Mouse (Mus musculus): ENCODE data around the gene Wdr26. TPM values are rescaled to one million over a fixed set of nuclear protein-coding genes. Genes with fewer than 3 reads are reported as not detected.

The Wdr26 gene
- polyA plus RNA-seq, 1 experiment from 2014 or later: 22.7 TPM

- peaks cover 32% of the 10 kb centered on the region for H3K4me1 ChIP-seq (ENCODE audit: control insufficient read depth, insufficient read depth, low read length)
- peak overlapping the region; percentile 86 for H3K4me2 ChIP-seq (ENCODE audit: low read depth, low read length)
- peak; percentile 80 for ATAC-seq (replicated peaks; ENCODE audit: extremely low read depth, insufficient read depth, low FRiP score)
- H3K27me3 ChIP-seq (ENCODE audit: control insufficient read depth, insufficient read depth, low read length): no peaks in the 10 kb centered on the region
- WGBS: 13% methylated on average over 36 of the region's 36 CpGs
- H3K27ac ChIP-seq (ENCODE audit: low read length): peak overlapping the region; percentile 74
- no peaks in the 10 kb centered on the region for H3K36me3 ChIP-seq (ENCODE audit: control insufficient read depth, insufficient read depth)
- no peaks in the 10 kb centered on the region for H3K9me3 ChIP-seq (replicated peaks; ENCODE audit: control insufficient read depth, low read length)
- peak overlapping the region; percentile 76 for H3K9ac ChIP-seq (ENCODE audit: low read length)
- peak overlapping the region; percentile 56 for H3K4me3 ChIP-seq (ENCODE audit: low read length)
Measured at GRCm38 (mm10) chr1:181256689-181257584, 45.1 kb upstream of the Wdr26 start.

- no peaks in the 10 kb centered on the region for H3K27me3 ChIP-seq (ENCODE audit: control insufficient read depth, insufficient read depth, low read length)
- ATAC-seq (replicated peaks; ENCODE audit: extremely low read depth, insufficient read depth, low FRiP score): peak; percentile 46
- no peaks in the 10 kb centered on the region for H3K36me3 ChIP-seq (ENCODE audit: control insufficient read depth, insufficient read depth)
- 2% methylated on average over 20 of the region's 20 CpGs for WGBS
- peak overlapping the region; percentile 76 for H3K9ac ChIP-seq (ENCODE audit: low read length)
- peak overlapping the region; percentile 56 for H3K4me3 ChIP-seq (ENCODE audit: low read length)
- H3K9me3 ChIP-seq (replicated peaks; ENCODE audit: control insufficient read depth, low read length): no peaks in the 10 kb centered on the region
- H3K27ac ChIP-seq (ENCODE audit: low read length): peak overlapping the region; percentile 74
- peaks cover 32% of the 10 kb centered on the region for H3K4me1 ChIP-seq (ENCODE audit: control insufficient read depth, insufficient read depth, low read length)
- peak overlapping the region; percentile 86 for H3K4me2 ChIP-seq (ENCODE audit: low read depth, low read length)
Measured at GRCm38 (mm10) chr1:181255891-181256688, 44.3 kb upstream of the Wdr26 start.

DNA sequence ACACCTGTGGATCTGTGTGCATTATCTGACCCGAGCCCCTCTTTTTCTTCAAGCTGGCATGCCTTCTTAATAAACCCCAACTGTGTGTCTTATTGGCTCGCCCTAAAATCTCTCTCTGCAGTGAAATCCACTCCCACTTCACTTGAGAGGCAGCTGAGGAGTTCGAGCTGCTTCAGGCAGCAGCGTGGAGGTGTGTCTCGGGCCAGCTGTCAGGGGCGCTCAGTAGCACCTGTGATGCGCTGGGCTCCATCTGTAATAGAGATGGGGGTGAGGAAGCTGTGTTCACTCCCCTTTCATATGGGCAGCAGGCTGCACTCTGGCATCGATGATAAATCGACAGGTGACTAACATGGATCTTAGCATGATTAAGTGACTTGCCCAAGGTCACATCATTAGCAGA, 43.6 kb upstream of the Wdr26 start:
- Histone ChIP-seq H3K27me3 (ENCODE audit: control insufficient read depth, insufficient read depth, low read length) (no peaks in the 10 kb centered on the region), H3K9ac (ENCODE audit: low read length) (peak overlapping the region; percentile 76), H3K27ac (ENCODE audit: low read length) (0 out of 2 replicates have a peak overlapping the region, but pooled peaks have one; percentile 74), H3K9me3 (replicated peaks; ENCODE audit: control insufficient read depth, low read length) (no peaks in the 10 kb centered on the region), H3K4me1 (ENCODE audit: control insufficient read depth, insufficient read depth, low read length) (peaks cover 27% of the 10 kb centered on the region), H3K36me3 (ENCODE audit: control insufficient read depth, insufficient read depth) (no peaks in the 10 kb centered on the region), H3K4me2 (ENCODE audit: low read depth, low read length) (peak overlapping the region; percentile 86), H3K4me3 (ENCODE audit: low read length) (peak overlapping the region; percentile 56; the same call in 1 of the 2 replicates)
- no peak for ATAC-seq (replicated peaks; ENCODE audit: extremely low read depth, insufficient read depth, low FRiP score)
- 52% methylated on average over 9 of the region's 9 CpGs for WGBS

DNA sequence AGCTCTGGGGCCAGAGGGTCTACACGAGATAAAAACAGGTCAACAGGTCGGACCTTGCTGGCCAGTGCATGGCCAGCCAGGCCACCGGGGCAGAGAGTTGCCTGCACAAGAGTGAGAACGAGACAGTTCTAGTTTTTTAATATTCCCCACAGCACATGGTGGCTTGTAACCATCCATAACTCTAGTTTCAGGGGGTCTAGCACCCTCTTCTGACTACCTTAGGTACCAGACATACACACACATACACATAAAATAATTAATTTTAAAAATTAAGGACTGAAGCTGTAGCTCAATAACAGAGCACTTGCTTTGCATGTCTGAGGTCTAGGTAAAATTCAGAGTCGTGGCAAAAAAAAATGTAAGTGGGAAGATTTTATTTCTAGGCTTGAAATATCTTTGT, 39.8 kb upstream of the Wdr26 start:
- no peak for ATAC-seq (replicated peaks; ENCODE audit: extremely low read depth, insufficient read depth, low FRiP score)
- Histone ChIP-seq H3K4me2 (ENCODE audit: low read depth, low read length) (no peak overlapping the region), H3K9me3 (replicated peaks; ENCODE audit: control insufficient read depth, low read length) (no peaks in the 10 kb centered on the region), H3K4me3 (ENCODE audit: low read length) (no peak overlapping the region), H3K27ac (ENCODE audit: low read length) (no peak overlapping the region), H3K27me3 (ENCODE audit: control insufficient read depth, insufficient read depth, low read length) (no peaks in the 10 kb centered on the region), H3K4me1 (ENCODE audit: control insufficient read depth, insufficient read depth, low read length) (peaks cover 16% of the 10 kb centered on the region), H3K9ac (ENCODE audit: low read length) (no peak overlapping the region), H3K36me3 (ENCODE audit: control insufficient read depth, insufficient read depth) (no peaks in the 10 kb centered on the region)
- WGBS: 65% methylated on average over 5 of the region's 5 CpGs

DNA sequence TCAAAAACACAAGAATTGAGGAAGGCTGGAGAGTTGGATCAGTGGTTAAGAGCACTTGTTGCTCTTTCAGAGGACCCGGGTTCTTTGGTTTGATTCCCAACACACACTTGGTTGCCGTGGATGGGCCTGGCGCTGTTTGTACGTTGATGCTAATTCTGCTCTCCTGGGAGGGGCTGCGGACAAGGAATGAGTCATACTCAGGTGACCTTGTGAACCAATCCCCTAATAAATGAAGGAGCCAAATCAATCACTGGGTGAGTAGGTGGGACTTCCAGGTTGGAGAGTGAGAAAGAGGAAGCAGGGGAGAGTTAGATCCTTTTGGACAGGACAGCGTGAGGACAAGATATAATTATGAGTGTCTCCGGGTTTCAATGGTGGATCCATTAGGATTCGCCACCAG, 39.2 kb upstream of the Wdr26 start:
- Histone ChIP-seq H3K9ac (ENCODE audit: low read length) (no peak overlapping the region), H3K27ac (ENCODE audit: low read length) (no peak overlapping the region), H3K9me3 (replicated peaks; ENCODE audit: control insufficient read depth, low read length) (no peaks in the 10 kb centered on the region), H3K27me3 (ENCODE audit: control insufficient read depth, insufficient read depth, low read length) (no peaks in the 10 kb centered on the region), H3K4me3 (ENCODE audit: low read length) (no peak overlapping the region), H3K36me3 (ENCODE audit: control insufficient read depth, insufficient read depth) (no peaks in the 10 kb centered on the region), H3K4me2 (ENCODE audit: low read depth, low read length) (no peak overlapping the region), H3K4me1 (ENCODE audit: control insufficient read depth, insufficient read depth, low read length) (peaks cover 19% of the 10 kb centered on the region)
- WGBS: 91% methylated on average over 8 of the region's 8 CpGs
- ATAC-seq (replicated peaks; ENCODE audit: extremely low read depth, insufficient read depth, low FRiP score): no peak

DNA sequence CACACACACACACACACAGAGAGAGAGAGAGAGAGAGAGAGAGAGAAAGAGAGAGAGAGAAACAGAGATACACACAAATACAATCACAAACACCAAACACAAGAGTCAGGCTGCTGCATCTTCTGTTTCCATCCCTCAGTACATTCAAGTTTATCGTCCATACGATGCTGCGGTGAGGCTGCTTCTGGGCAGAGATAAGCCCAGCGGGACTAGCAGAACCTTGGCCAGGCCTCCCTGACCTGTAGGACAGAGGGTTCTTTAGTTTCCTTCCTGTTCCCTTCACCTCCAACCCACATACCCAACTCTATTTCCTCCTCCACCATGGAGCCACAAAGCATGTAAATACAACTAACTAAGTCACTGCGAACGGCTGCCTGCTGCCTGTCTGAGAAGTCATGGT, 37.7 kb upstream of the Wdr26 start:
- 65% methylated on average over 6 of the region's 6 CpGs for WGBS
- Histone ChIP-seq H3K4me3 (ENCODE audit: low read length) (no peak overlapping the region), H3K9ac (ENCODE audit: low read length) (no peak overlapping the region), H3K36me3 (ENCODE audit: control insufficient read depth, insufficient read depth) (no peaks in the 10 kb centered on the region), H3K27me3 (ENCODE audit: control insufficient read depth, insufficient read depth, low read length) (no peaks in the 10 kb centered on the region), H3K4me2 (ENCODE audit: low read depth, low read length) (no peak overlapping the region), H3K9me3 (replicated peaks; ENCODE audit: control insufficient read depth, low read length) (no peaks in the 10 kb centered on the region), H3K4me1 (ENCODE audit: control insufficient read depth, insufficient read depth, low read length) (peaks cover 13% of the 10 kb centered on the region), H3K27ac (ENCODE audit: low read length) (no peak overlapping the region)
- ATAC-seq (replicated peaks; ENCODE audit: extremely low read depth, insufficient read depth, low FRiP score): no peak

- ATAC-seq (replicated peaks; ENCODE audit: extremely low read depth, insufficient read depth, low FRiP score): no peak
- Histone ChIP-seq H3K4me2 (ENCODE audit: low read depth, low read length) (no peak overlapping the region), H3K9ac (ENCODE audit: low read length) (no peak overlapping the region), H3K36me3 (ENCODE audit: control insufficient read depth, insufficient read depth) (no peaks in the 10 kb centered on the region), H3K27me3 (ENCODE audit: control insufficient read depth, insufficient read depth, low read length) (no peaks in the 10 kb centered on the region), H3K27ac (ENCODE audit: low read length) (no peak overlapping the region), H3K4me1 (ENCODE audit: control insufficient read depth, insufficient read depth, low read length) (peaks cover 10% of the 10 kb centered on the region), H3K4me3 (ENCODE audit: low read length) (no peak overlapping the region), H3K9me3 (replicated peaks; ENCODE audit: control insufficient read depth, low read length) (no peaks in the 10 kb centered on the region)
- 37% methylated on average over 3 of the region's 3 CpGs for WGBS
Measured at GRCm38 (mm10) chr1:181247175-181247574, 35.4 kb upstream of the Wdr26 start.

- H3K27me3 ChIP-seq (ENCODE audit: control insufficient read depth, insufficient read depth, low read length): no peaks in the 10 kb centered on the region
- H3K36me3 ChIP-seq (ENCODE audit: control insufficient read depth, insufficient read depth): no peaks in the 10 kb centered on the region
- H3K9me3 ChIP-seq (replicated peaks; ENCODE audit: control insufficient read depth, low read length): no peaks in the 10 kb centered on the region
- no peak overlapping the region for H3K9ac ChIP-seq (ENCODE audit: low read length)
- H3K4me2 ChIP-seq (ENCODE audit: low read depth, low read length): no peak overlapping the region
- no peak for ATAC-seq (replicated peaks; ENCODE audit: extremely low read depth, insufficient read depth, low FRiP score)
- H3K4me3 ChIP-seq (ENCODE audit: low read length): no peak overlapping the region
- no peak overlapping the region; the same call in 1 of the 2 replicates for H3K27ac ChIP-seq (ENCODE audit: low read length)
- WGBS: 22% methylated on average over 7 of the region's 7 CpGs
- peaks cover 7% of the 10 kb centered on the region for H3K4me1 ChIP-seq (ENCODE audit: control insufficient read depth, insufficient read depth, low read length)
Measured at GRCm38 (mm10) chr1:181246487-181247138, 34.8 kb upstream of the Wdr26 start.

Data from heart, embryonic 16.5 days (tissue).